In genomic region chr2:167349283-167349936, GRCm38 (mm10) we compare ENCODE assay signal across 8 mouse cellular contexts. TPM values are rescaled to one million over a fixed set of nuclear protein-coding genes. Genes with fewer than 3 reads are reported as not detected.
DNase-seq lines count a peak whose midpoint lies in the region; ATAC-seq and TF ChIP-seq lines count a peak whose summit lies in the region.

No protein-coding gene starts in this region.

- no peaks in the 10 kb centered on the region for H3K9me3 ChIP-seq in embryonic facial prominence, embryonic 15.5 days (replicated peaks)
- H3K9me3 ChIP-seq in limb, embryonic 14.5 days (ENCODE audit: control insufficient read depth, low read length): no peaks in the 10 kb centered on the region
- H3K9me3 ChIP-seq in midbrain, embryonic 16.5 days (replicated peaks; ENCODE audit: control insufficient read depth, low read length, poor library complexity, severe bottlenecking): no peaks in the 10 kb centered on the region

- peak overlapping the region; percentile 7; the same call in 1 of the 2 replicates for H3K9ac ChIP-seq in embryonic facial prominence, embryonic 15.5 days
- H3K9ac ChIP-seq in limb, embryonic 14.5 days (ENCODE audit: low read depth, low read length, severe bottlenecking): peak overlapping the region; percentile 83
- H3K9ac ChIP-seq in midbrain, embryonic 16.5 days (ENCODE audit: low read depth, low read length): peak overlapping the region; percentile 83

- H3K4me1 ChIP-seq in bone marrow macrophage, adult 2 months (ENCODE audit: control insufficient read depth, insufficient read depth, low read length): peaks cover 52% of the 10 kb centered on the region
- peaks cover 17% of the 10 kb centered on the region for H3K4me1 ChIP-seq in embryonic facial prominence, embryonic 15.5 days
- H3K4me1 ChIP-seq in limb, embryonic 14.5 days (ENCODE audit: control insufficient read depth, insufficient read depth, low read length): 0 out of 2 replicates have a peak, but pooled peaks cover 7% of the 10 kb centered on the region
- peaks cover 22% of the 10 kb centered on the region for H3K4me1 ChIP-seq in midbrain, embryonic 16.5 days (ENCODE audit: control insufficient read depth, insufficient read depth, low read length)
- H3K4me1 ChIP-seq in spleen, adult 2 months (ENCODE audit: control insufficient read depth, insufficient read depth, insufficient read length): peaks cover 24% of the 10 kb centered on the region; the same call in 1 of the 2 replicates

- H3K4me2 ChIP-seq in embryonic facial prominence, embryonic 15.5 days (replicated peaks): peak overlapping the region; percentile 85
- peak overlapping the region; percentile 83 for H3K4me2 ChIP-seq in limb, embryonic 14.5 days (replicated peaks; ENCODE audit: low read depth, low read length, severe bottlenecking)
- H3K4me2 ChIP-seq in midbrain, embryonic 16.5 days (ENCODE audit: low read length): peak overlapping the region; percentile 59

- peak; percentile 96 for DNase-seq in A20 (ENCODE audit: low read depth, low spot score)
- DNase-seq in heart, adult 9 months (ENCODE audit: low spot score in 2 of 2): peak; percentile 92 to 94
- DNase-seq in kidney, adult 9 months: peak; percentile 99
- DNase-seq in limb, embryonic 14.5 days (ENCODE audit: low spot score): peak; percentile 97
- DNase-seq in spleen, adult 2 months (ENCODE audit: low read depth in 1 of 2, low spot score in 2 of 2): peak; percentile 96 to 97

- H3K4me3 ChIP-seq in bone marrow macrophage, adult 2 months (ENCODE audit: insufficient read depth, low read length): peak overlapping the region; percentile 50
- H3K4me3 ChIP-seq in embryonic facial prominence, embryonic 15.5 days (replicated peaks): peak overlapping the region; percentile 79
- peak overlapping the region; percentile 82 for H3K4me3 ChIP-seq in limb, embryonic 14.5 days (replicated peaks; ENCODE audit: low read length)
- peak overlapping the region; percentile 76 for H3K4me3 ChIP-seq in midbrain, embryonic 16.5 days (ENCODE audit: low read depth, low read length)
- H3K4me3 ChIP-seq in spleen, adult 2 months (ENCODE audit: extremely low read depth, insufficient read depth, insufficient read length): peak overlapping the region; percentile 61

- ATAC-seq in embryonic facial prominence, embryonic 15.5 days (ENCODE audit: insufficient number of reproducible peaks, low FRiP score, low TSS enrichment, low read depth): peak; percentile 96
- peak; percentile 98 for ATAC-seq in limb, embryonic 14.5 days (ENCODE audit: low FRiP score, low read depth)
- peak; percentile 96 for ATAC-seq in midbrain, embryonic 16.5 days

- no peak for TF ChIP-seq CTCF in bone marrow macrophage, adult 2 months (IDR thresholded peaks at IDR 0.05; ENCODE audit: low read depth, low read length)
- TF ChIP-seq CTCF in spleen, adult 2 months (IDR thresholded peaks at IDR 0.05; ENCODE audit: extremely low read depth, insufficient read depth, insufficient read length, insufficient replicate concordance): no peak

- H3K27ac ChIP-seq in bone marrow macrophage, adult 2 months (ENCODE audit: insufficient read depth, low read depth, low read length): peak overlapping the region; percentile 78
- H3K27ac ChIP-seq in embryonic facial prominence, embryonic 15.5 days (replicated peaks): no peak overlapping the region
- no peak overlapping the region for H3K27ac ChIP-seq in limb, embryonic 14.5 days (replicated peaks; ENCODE audit: low read depth, low read length)
- peak overlapping the region; percentile 88 for H3K27ac ChIP-seq in midbrain, embryonic 16.5 days (ENCODE audit: low read length)
- H3K27ac ChIP-seq in spleen, adult 2 months (ENCODE audit: insufficient read depth, low read length): peak overlapping the region; percentile 91

- TF ChIP-seq POLR2A in bone marrow macrophage, adult 2 months (IDR thresholded peaks at IDR 0.05; ENCODE audit: borderline replicate concordance, low read depth, low read length): no peak
- no peak for TF ChIP-seq POLR2A in limb, embryonic 14.5 days (IDR thresholded peaks at IDR 0.05; ENCODE audit: borderline replicate concordance, extremely low read depth, insufficient read depth, insufficient read length)
- peak; percentile 70 for TF ChIP-seq POLR2A in spleen, adult 2 months (IDR thresholded peaks at IDR 0.05; ENCODE audit: low read depth, low read length)

- WGBS in embryonic facial prominence, embryonic 15.5 days: 1% methylated on average over 41 of the region's 50 CpGs
- under 1% methylated on average over 39 of the region's 50 CpGs for WGBS in limb, embryonic 14.5 days
- WGBS in midbrain, embryonic 16.5 days: under 1% methylated on average over 28 of the region's 50 CpGs
- 2% methylated on average over 46 of the region's 50 CpGs for WGBS in spleen, adult 2 months

- no peaks in the 10 kb centered on the region for H3K36me3 ChIP-seq in embryonic facial prominence, embryonic 15.5 days
- no peaks in the 10 kb centered on the region for H3K36me3 ChIP-seq in limb, embryonic 14.5 days (ENCODE audit: control insufficient read depth, insufficient read depth, low read length)
- no peaks in the 10 kb centered on the region for H3K36me3 ChIP-seq in midbrain, embryonic 16.5 days (ENCODE audit: control insufficient read depth, insufficient read depth, low read length)
- H3K36me3 ChIP-seq in spleen, adult 2 months (ENCODE audit: control insufficient read depth, insufficient read depth, low read length): no peaks in the 10 kb centered on the region

- peaks cover 10% of the 10 kb centered on the region for H3K27me3 ChIP-seq in embryonic facial prominence, embryonic 15.5 days
- H3K27me3 ChIP-seq in limb, embryonic 14.5 days (ENCODE audit: control insufficient read depth, insufficient read depth, low read length): no peaks in the 10 kb centered on the region
- no peaks in the 10 kb centered on the region for H3K27me3 ChIP-seq in midbrain, embryonic 16.5 days (ENCODE audit: control insufficient read depth, insufficient read depth, low read depth, low read length)
- no peaks in the 10 kb centered on the region for H3K27me3 ChIP-seq in spleen, adult 2 months (ENCODE audit: control insufficient read depth, insufficient read depth, low read length)

RNA-seq across cellular contexts. Expression of gene B4galt5, which starts 0.4 kb away (rescaled TPM):
- polyA plus RNA-seq in bone marrow macrophage, adult 2 months (2012; ENCODE audit: insufficient read depth, insufficient read length, missing spikeins): 57.1 and 69.9 TPM in 2 replicates
- 11.5 and 14.8 TPM in 2 replicates for polyA plus RNA-seq in embryonic facial prominence, embryonic 15.5 days (2015; fragmentation: Nextera tagmentation; extraction: Ambion mirVana)
- 21.8 and 23.6 TPM in 2 replicates for polyA plus RNA-seq in limb, embryonic 14.5 days (2012; rRNA removed)
- 23.2 and 24.5 TPM in 2 replicates for polyA plus RNA-seq in limb, embryonic 14.5 days (2014; fragmentation: Nextera tagmentation; extraction: Ambion mirVana)
- 16.6 and 18.1 TPM in 2 replicates for polyA plus RNA-seq in midbrain, embryonic 16.5 days (2015; fragmentation: Nextera tagmentation; extraction: Ambion mirVana)
- polyA plus RNA-seq in spleen, adult 2 months (2012; rRNA removed): 20.5 and 22.6 TPM in 2 replicates

Comparison
In these comparisons a context has a peak if more than half of its experiments do, and no peak if none do; other contexts are left out.
1. H3K27ac ChIP-seq: peak in bone marrow macrophage, adult 2 months (single experiment), midbrain, embryonic 16.5 days (single experiment) and spleen, adult 2 months (single experiment); none in embryonic facial prominence, embryonic 15.5 days (single experiment) and limb, embryonic 14.5 days (single experiment).
2. H3K9ac ChIP-seq: peak in every context shown above with its lines; median percentile 83 in limb, embryonic 14.5 days; 83 in midbrain, embryonic 16.5 days; 7 in embryonic facial prominence, embryonic 15.5 days.
3. Peak in every context shown above with its lines, with median percentiles within 50 percentile points of each other: DNase-seq, H3K4me3 ChIP-seq, ATAC-seq and H3K4me2 ChIP-seq.